Mouse (Mus musculus): ENCODE measurements around the gene Vmn1r60. TPM values are rescaled to one million over a fixed set of nuclear protein-coding genes. Genes with fewer than 3 reads are reported as not detected.
"Not testable (repeated sequence)": the region's sequence is repeated elsewhere in the genome, so short reads cannot be mapped to it uniquely, and the experiment has no call there.

Gene Vmn1r60
- not detected for total RNA-seq (2021)
- not detected in 2 replicates for polyA plus RNA-seq (2012; rRNA removed)
- long read RNA-seq: 0 reads

DNA sequence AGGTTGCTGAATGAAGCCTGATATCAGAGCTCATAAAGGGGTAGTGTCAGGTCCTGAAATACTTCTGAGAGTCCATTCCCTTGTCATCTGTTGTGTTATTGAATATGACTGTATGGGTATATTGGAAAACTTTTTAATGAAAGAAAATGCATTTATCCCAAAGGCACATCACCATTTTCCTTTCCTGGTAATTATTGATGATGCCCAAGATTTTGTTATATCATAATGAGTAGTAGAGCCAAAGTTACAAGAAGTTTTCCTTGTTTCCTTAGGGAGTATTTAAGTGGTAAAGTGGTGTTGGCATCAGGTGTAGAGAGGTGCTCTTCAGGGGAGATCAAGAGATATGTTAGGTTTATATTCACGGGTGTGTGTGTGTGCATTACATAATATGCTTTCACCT is at the start of gene Vmn1r60:
Vmn1r60 (minus strand) TSS at position 101 of the 400 bp plus-strand sequence.
- DNase-seq: not testable (repeated sequence)

DNA sequence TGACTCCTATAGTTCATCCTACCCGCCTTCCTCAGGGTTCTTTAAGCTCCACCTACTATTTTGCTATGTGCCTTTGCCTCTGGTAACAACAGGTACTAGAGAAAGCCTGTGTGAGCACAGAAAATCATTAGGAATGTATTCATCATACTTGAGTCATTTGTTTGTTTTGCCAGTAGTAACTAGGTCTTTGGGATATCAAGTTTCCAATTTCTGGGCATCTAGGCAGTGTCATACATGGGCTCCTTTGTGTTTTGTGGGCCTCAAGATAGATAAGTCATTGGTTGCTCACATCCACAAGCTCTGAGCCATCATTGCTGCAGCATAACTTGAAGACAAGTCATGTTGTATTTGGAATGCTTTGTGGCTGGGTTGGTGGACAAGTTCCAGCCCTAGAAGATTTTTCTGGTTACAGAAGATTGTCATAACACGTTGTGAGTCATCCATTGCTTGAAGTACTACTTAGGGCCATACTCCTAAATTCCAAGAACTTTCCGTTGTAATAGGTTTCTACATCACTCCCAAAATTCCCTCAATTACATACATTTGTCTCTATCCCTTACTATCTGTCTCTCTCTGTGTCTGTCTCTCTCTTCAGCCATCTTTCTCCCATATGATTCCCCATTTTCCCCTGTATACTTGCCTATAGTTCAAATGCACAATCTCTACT is 6.2 kb downstream of the Vmn1r60 start:
- DNase-seq: not testable (repeated sequence)

DNA sequence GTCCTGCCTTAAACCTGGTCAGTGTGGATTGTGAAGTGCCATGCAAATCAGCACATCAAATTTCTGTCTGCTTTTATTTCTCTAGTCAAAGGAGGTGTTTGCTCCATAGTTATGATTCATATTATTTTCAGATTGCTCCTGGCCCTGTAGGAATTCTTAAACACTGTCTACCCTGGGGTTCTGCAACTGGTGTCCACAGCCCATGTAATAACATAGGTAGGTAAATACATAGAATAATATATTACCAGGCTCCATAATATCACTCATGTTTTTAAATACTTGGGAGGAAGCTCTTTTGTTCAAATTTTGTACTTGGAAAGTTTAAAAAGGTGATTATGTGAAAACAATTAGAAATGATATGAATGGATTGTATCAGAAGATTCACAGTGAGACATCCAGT is 53.3 kb downstream of the Vmn1r60 start, which contains the start of gene Vmn2r28:
Vmn2r28 (minus strand) TSS at position 101 of the 400 bp plus-strand sequence.
- not testable (repeated sequence) for DNase-seq

Other genes starting within 250 kb of the Vmn1r60 start
- not detected for gene Gm5065, start 196.8 kb downstream of the Vmn1r60 start, total RNA-seq (2021)
- not detected in 2 replicates for gene Gm5065, start 196.8 kb downstream of the Vmn1r60 start, polyA plus RNA-seq (2012; rRNA removed)
- gene Nlrp2, start 196.3 kb downstream of the Vmn1r60 start, total RNA-seq (2021): not detected
- not detected in 2 replicates for gene Nlrp2, start 196.3 kb downstream of the Vmn1r60 start, polyA plus RNA-seq (2012; rRNA removed)
- not detected for gene Vmn1r58, start 133.9 kb downstream of the Vmn1r60 start, total RNA-seq (2021)
- gene Vmn1r58, start 133.9 kb downstream of the Vmn1r60 start, polyA plus RNA-seq (2012; rRNA removed): not detected in 2 replicates
- gene Vmn1r59, start 90.5 kb downstream of the Vmn1r60 start, total RNA-seq (2021): not detected
- gene Vmn1r59, start 90.5 kb downstream of the Vmn1r60 start, polyA plus RNA-seq (2012; rRNA removed): not detected in 2 replicates
- gene Vmn2r28, start 53.4 kb downstream of the Vmn1r60 start, total RNA-seq (2021): not detected
- not detected in 2 replicates for gene Vmn2r28, start 53.4 kb downstream of the Vmn1r60 start, polyA plus RNA-seq (2012; rRNA removed)
- gene Vmn1r61, start 66.0 kb upstream of the Vmn1r60 start, total RNA-seq (2021): not detected
- not detected in 2 replicates for gene Vmn1r61, start 66.0 kb upstream of the Vmn1r60 start, polyA plus RNA-seq (2012; rRNA removed)
- gene Vmn1r62, start 126.3 kb upstream of the Vmn1r60 start, total RNA-seq (2021): not detected
- gene Vmn1r62, start 126.3 kb upstream of the Vmn1r60 start, polyA plus RNA-seq (2012; rRNA removed): not detected in 2 replicates

Data from adrenal gland, adult 2 months (tissue).